Mouse (Mus musculus): ENCODE data around the gene Vmn2r83. TPM values are rescaled to one million over a fixed set of nuclear protein-coding genes. Genes with fewer than 3 reads are reported as not detected.

Vmn2r83 gene
- total RNA-seq, 1 experiment from 2014 or later: not detected

DNA sequence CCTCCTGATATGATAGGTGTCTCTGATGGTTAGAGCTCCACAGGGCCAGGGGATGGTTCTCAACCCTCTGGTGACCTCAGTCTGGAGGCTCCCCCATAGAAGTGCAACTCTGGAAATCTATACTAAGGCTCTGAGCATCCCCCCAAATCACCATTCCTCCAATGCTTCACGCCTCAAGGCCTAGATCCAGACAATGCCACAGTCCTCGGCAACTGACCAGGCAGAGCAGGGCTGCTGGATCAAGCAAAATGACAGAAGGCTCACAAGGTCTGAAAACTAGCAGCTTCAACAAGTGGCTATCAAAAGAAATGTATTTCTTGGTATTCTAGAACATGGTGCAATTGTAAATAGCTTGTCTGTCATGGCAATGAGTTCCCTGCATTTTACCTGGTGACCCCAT, 69.2 kb downstream of the Vmn2r83 start:
- no peak for DNase-seq

DNA sequence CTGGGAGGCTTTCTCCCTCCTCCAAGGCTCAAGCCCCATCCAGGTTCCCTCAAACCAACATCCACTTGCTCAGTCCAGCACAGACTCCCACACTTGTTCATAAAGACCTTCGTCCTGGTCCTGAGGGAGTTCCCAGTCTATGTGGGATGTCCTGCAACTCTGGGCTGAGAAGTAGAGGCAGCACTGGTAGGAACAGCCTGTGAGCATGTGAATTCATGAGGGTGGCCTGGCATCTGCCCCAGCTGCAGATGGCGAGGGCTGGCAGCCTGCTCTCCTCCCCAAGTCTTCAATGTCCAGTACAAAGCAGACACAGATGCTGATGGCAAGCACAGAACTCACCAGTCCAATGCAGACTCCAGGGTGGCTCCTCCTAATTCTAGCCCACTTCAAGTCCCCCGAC, 69.8 kb downstream of the Vmn2r83 start:
- DNase-seq: no peak

DNA sequence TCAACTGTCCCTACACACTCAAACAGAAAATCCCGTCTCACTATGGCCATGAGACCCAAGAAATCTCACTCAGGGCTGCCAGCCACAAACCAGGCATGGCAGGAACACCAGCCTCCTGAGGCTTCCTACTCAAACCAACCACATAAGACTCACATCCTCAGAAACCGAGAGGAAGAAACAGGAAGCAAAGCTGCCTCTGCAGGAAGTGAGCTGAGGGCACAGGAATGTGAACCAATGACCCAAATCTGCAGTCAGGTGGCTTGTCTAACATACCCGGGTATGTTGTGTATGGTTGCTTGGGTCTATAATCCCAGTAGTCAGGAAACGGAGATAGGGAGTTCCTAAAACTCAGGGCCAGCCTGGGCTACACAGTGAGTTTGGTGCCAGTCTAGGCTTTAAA, 70.3 kb downstream of the Vmn2r83 start:
- DNase-seq: no peak

DNA sequence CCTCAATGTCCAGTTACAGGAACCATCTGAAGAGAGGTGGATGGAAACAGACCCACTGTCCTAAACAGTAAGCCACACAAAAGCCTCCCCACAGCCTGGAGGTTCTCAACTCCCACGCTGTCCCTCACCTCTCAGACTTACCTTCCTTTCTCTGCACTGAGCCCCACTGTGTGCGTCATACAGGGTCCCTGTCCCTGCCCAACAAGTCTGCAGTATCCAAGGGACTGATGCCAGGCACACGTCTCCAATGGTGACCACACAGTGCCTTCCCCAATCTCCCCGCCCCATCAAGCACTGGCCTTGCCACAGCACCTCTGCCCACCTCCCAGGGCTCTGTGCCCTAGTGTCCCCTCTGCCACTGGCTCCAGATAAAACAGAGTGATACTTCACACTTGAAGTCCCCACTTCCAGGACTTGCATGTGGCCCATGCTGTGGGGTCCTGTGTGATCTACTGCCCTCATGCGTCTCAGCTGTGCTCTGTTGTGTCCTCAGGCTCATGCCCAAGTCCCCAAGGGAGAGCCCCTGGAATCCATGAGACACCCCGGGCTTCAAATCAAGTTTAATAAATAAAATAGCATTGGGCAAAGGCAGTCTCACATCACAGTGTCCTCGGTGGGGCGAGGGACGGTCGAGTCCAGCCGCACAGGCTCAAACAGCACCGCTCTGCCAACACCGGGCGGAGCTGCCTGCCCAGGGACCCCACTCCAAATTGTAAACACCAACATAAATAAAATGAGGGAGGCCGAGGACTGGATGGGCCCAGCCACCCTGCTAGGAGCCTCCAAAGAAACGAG, 71.4 kb downstream of the Vmn2r83 start:
- no peak for DNase-seq

DNA sequence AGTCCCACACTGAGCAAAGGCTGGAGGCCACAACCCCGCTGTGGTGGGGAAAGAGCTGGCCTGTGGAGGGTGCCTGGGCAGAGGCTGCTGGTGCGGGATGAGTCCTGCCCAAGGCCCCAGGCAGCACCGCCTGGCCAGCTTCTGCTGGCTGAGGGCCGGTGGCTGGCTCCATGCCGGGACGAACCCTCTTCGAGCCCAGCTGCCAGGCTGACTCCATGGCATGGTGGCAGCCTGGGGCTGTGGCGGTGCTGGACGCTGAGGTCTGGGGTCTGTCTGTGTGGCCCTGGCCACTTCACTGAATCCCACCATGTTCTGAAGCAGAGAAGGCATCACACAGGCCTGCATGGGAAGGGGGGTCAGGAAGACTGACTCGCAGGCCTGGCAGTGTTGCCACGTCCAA, 72.2 kb downstream of the Vmn2r83 start:
- DNase-seq: no peak

DNA sequence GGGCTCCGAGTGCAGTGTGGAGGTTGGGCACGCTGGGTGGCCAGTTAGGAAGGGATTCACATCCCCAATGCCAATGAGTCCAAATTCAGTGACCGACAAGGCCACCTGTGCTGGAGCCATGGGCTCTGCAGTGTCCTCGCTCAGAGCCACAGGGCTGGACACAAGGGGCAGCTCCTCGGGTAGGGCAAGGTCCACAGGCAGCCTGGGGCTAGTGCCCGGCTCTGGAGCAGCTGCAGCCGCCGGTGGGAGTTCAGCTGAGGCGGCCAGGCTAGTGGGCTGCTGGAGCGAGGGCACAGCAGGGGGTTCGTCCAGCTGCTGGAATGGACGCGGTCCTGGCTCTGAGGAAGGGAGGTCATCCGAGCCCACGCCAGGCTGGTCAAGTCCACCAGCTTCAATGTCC, 73.0 kb downstream of the Vmn2r83 start:
- DNase-seq: no peak

DNA sequence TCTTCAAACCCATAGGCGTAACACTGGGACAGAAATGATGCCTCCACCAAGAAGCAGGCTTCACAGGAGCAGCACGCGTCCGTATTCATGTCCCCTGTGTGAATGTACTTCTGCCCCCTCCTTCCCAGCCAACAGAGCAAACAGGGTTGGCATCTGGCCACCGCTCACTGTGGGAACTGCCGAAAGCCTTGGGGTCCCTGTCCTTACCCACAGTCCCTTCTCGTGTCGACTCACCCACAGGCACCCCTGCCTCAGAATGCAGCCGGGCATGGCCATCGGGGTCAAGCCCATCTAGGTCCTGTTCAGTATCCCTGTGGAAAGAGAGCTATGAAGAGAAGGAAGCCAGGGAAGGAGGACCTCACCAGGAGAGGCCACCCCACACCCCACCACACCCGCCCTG, 73.6 kb downstream of the Vmn2r83 start:
- no peak for DNase-seq

Small RNA genes within 50 kb of the gene (microRNA-seq; reads per million reads assigned to microRNA genes)
- 0.34 to 0.36 reads per million in 2 experiments for gene Mir6909

Other genes with a start within 250 kb of the Vmn2r83 start
- gene Vmn2r81, start 221.0 kb upstream of the Vmn2r83 start, total RNA-seq (2021): not detected in 2 replicates
- not detected in 2 replicates for gene Vmn2r82, start 112.2 kb upstream of the Vmn2r83 start, total RNA-seq (2021)
- 28.3 and 32.1 TPM in 2 replicates for gene Plpp2, start 65.1 kb downstream of the Vmn2r83 start, total RNA-seq (2021)
- gene Mier2, start 86.5 kb downstream of the Vmn2r83 start, total RNA-seq (2021): 33.6 and 46.1 TPM in 2 replicates
- not detected in 2 replicates for gene Theg, start 118.6 kb downstream of the Vmn2r83 start, total RNA-seq (2021)
- gene C2cd4c, start 145.3 kb downstream of the Vmn2r83 start, total RNA-seq (2021): 0.09 TPM in 1 of 2 replicates, not detected in the other
- 3.5 and 4.4 TPM in 2 replicates for gene Shc2, start 169.2 kb downstream of the Vmn2r83 start, total RNA-seq (2021)
- gene Odf3l2, start 177.0 kb downstream of the Vmn2r83 start, total RNA-seq (2021): not detected in 2 replicates
- not detected in 2 replicates for gene Madcam1, start 195.8 kb downstream of the Vmn2r83 start, total RNA-seq (2021)
- gene Tpgs1, start 200.6 kb downstream of the Vmn2r83 start, total RNA-seq (2021): 35.0 and 36.5 TPM in 2 replicates
- gene Cdc34, start 213.5 kb downstream of the Vmn2r83 start, total RNA-seq (2021): 78.6 and 89.8 TPM in 2 replicates
- gene Gzmm, start 220.3 kb downstream of the Vmn2r83 start, total RNA-seq (2021): 1.2 and 1.6 TPM in 2 replicates
- gene Bsg, start 235.8 kb downstream of the Vmn2r83 start, total RNA-seq (2021): 522 and 531 TPM in 2 replicates
- gene Hcn2, start 247.9 kb downstream of the Vmn2r83 start, total RNA-seq (2021): 5.4 and 7.7 TPM in 2 replicates

All from adrenal gland, postnatal 25 days (tissue).